Mouse (Mus musculus) myocyte (in vitro differentiated cells): ENCODE data around the gene Agbl2. TPM values are rescaled to one million over a fixed set of nuclear protein-coding genes. Genes with fewer than 3 reads are reported as not detected.

Experiments used
- H3K27me3 ChIP-seq: one replicate; pipeline ENCODE4 v1.6.1; 2011; ENCODE audit not compliant: control insufficient read depth, insufficient read depth, insufficient read length
- H3K36me3 ChIP-seq: one replicate; pipeline ENCODE4 v1.6.1; 2011; ENCODE audit not compliant: control insufficient read depth, insufficient read depth
- H3K4me2 ChIP-seq: one replicate; pipeline ENCODE4 v1.6.1; 2011; ENCODE audit warnings: low read depth, control low read depth
- H3K4me3 ChIP-seq: one replicate; pipeline ENCODE4 v1.5.1; 2011; ENCODE audit warnings: mild to moderate bottlenecking, control low read depth, moderate library complexity
- H3K79me2 ChIP-seq: one replicate; pipeline ENCODE4 v1.6.1; 2011; ENCODE audit not compliant: control insufficient read depth, insufficient read depth
- H3ac ChIP-seq: one replicate; pipeline ENCODE4 v1.6.1; 2011; ENCODE audit not compliant: control insufficient read depth, insufficient read length
- CEBPB ChIP-seq: IDR thresholded peaks from 2 replicates; pipeline ENCODE4 v1.6.1; 2011; ENCODE audit warnings: mild to moderate bottlenecking, moderate library complexity; ENCODE audit not compliant: poor library complexity, insufficient read depth, severe bottlenecking
- E2F4 ChIP-seq: IDR thresholded peaks from one replicate; pipeline ENCODE4 v1.6.1; 2011; ENCODE audit warnings: mild to moderate bottlenecking, control low read depth, moderate library complexity; ENCODE audit not compliant: insufficient read depth
- MAX ChIP-seq: IDR thresholded peaks from one replicate; pipeline ENCODE4 v1.6.1; 2011; ENCODE audit warnings: low read depth, mild to moderate bottlenecking, control low read depth
- MYOD1 ChIP-seq, 3 experiments: IDR thresholded peaks; one replicate each; pipeline ENCODE4 v1.6.1; 2011; ENCODE audit warnings: control low read depth in 2 of 3, low read depth in 2 of 3, mild to moderate bottlenecking in 2 of 3, moderate library complexity in 1 of 3; ENCODE audit not compliant: insufficient read length in 2 of 3, control insufficient read depth in 1 of 3
- MYOG ChIP-seq, 3 experiments: IDR thresholded peaks; one replicate each; pipeline ENCODE4 v1.6.1; 2011; ENCODE audit warnings: control low read depth in 2 of 3, low read depth in 2 of 3, mild to moderate bottlenecking in 2 of 3; ENCODE audit not compliant: insufficient read length in 2 of 3, control insufficient read depth in 1 of 3, insufficient read depth in 1 of 3
- POLR2A ChIP-seq: IDR thresholded peaks from one replicate; pipeline ENCODE4 v1.6.1; 2011; ENCODE audit warnings: low read depth, mild to moderate bottlenecking, control low read depth, moderate library complexity; ENCODE audit not compliant: insufficient read length
- POLR2AphosphoS2 ChIP-seq: IDR thresholded peaks from one replicate; pipeline ENCODE4 v1.6.1; 2011; ENCODE audit warnings: low read depth, control low read depth; ENCODE audit not compliant: insufficient read length
- REST ChIP-seq: IDR thresholded peaks from one replicate; pipeline ENCODE4 v1.6.1; 2011; ENCODE audit warnings: mild to moderate bottlenecking, control low read depth, moderate library complexity; ENCODE audit not compliant: insufficient read depth, insufficient read length
- SRF ChIP-seq: IDR thresholded peaks from one replicate; pipeline ENCODE4 v1.6.1; 2011; ENCODE audit warnings: low read depth; ENCODE audit not compliant: control insufficient read depth, insufficient read length
- TCF12 ChIP-seq: IDR thresholded peaks from one replicate; pipeline ENCODE4 v1.6.1; 2011; ENCODE audit warnings: mild to moderate bottlenecking, control low read depth; ENCODE audit not compliant: poor library complexity, insufficient read depth, severe bottlenecking
- TCF3 ChIP-seq: IDR thresholded peaks from one replicate; pipeline ENCODE4 v1.6.1; 2011; ENCODE audit warnings: low read depth, control low read depth; ENCODE audit not compliant: insufficient read length
- USF1 ChIP-seq: IDR thresholded peaks from one replicate; pipeline ENCODE4 v1.6.1; 2011; ENCODE audit warnings: low read depth, mild to moderate bottlenecking, control low read depth, moderate library complexity
- polyA plus RNA-seq: library from polyadenylated mRNA; unstranded; fragments of >200 nt; fragmentation: generic; extraction: Trizol; gene quantifications from one replicate; pipeline ENCODE4 v1.2.1, GENCODE M21; 2012; ENCODE audit warnings: missing spikeins

Gene Agbl2
- not detected for polyA plus RNA-seq

- no peak within 1 kb of the TSS for H3ac ChIP-seq
- TF ChIP-seq TCF3 (no peak), REST (no peak), USF1 (no peak), MAX (no peak), E2F4 (no peak), SRF (no peak), POLR2A (no peak), MYOG (IDR thresholded peaks at IDR 0.05; ENCODE audit: control insufficient read depth in 1 of 3, insufficient read depth in 1 of 3, insufficient read length in 2 of 3, low read depth in 2 of 3) (no peak), MYOD1 (IDR thresholded peaks at IDR 0.05; ENCODE audit: control insufficient read depth in 1 of 3, insufficient read length in 2 of 3, low read depth in 2 of 3) (no peak), POLR2AphosphoS2 (no peak), TCF12 (no peak), CEBPB (no peak)
- no peaks in the 10 kb centered on the region for H3K27me3 ChIP-seq
- H3K4me3 ChIP-seq, result no peak within 1 kb of the TSS
- H3K4me2 ChIP-seq, result peak within 1 kb of the TSS; percentile 6
- no peaks in the 10 kb centered on the region for H3K79me2 ChIP-seq
- H3K36me3 ChIP-seq, result peaks cover 31% of the 10 kb centered on the region
Observed at GRCm38 (mm10) chr2:90782458-90782857, at the start of gene Agbl2. TSS of gene Agbl2 (plus strand) at chr2:90782727.

DNA sequence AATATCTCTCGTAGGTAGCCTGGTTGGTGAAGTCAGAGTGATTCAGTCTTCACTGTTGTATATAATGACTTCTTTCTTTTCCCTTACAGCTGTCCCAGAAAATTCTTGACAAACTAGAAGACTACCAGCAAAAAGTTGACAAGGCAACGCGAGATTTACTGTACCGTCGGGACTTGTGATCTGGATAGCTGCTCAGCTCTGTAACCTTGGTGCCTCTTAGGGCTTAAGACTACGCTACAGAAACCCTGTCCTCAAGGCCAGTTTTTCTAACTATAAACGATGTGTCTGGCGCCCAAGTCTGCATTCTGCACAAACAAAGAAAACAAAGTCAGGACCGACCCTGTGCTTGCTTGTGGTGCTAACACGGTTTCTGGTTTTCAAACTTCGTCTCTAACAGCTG is 47.2 kb upstream of the Agbl2 start:
- Histone ChIP-seq H3ac (no peak overlapping the region), H3K79me2 (no peaks in the 10 kb centered on the region), H3K36me3 (peaks cover 62% of the 10 kb centered on the region), H3K4me2 (no peak overlapping the region), H3K27me3 (no peaks in the 10 kb centered on the region), H3K4me3 (no peak overlapping the region)
- TF ChIP-seq POLR2AphosphoS2 (no peak), MAX (no peak), E2F4 (no peak)

GRCm38 (mm10) chr2:90738801-90739200 is 43.7 kb upstream of the Agbl2 start:
- Histone ChIP-seq H3K79me2 (no peaks in the 10 kb centered on the region), H3K27me3 (no peaks in the 10 kb centered on the region), H3K4me2 (no peak overlapping the region), H3K36me3 (peaks cover 41% of the 10 kb centered on the region), H3ac (no peak overlapping the region), H3K4me3 (no peak overlapping the region)
- TF ChIP-seq POLR2AphosphoS2 (no peak), TCF12 (no peak), CEBPB (no peak)

GRCm38 (mm10) chr2:90739327-90739726 is 43.2 kb upstream of the Agbl2 start:
- Histone ChIP-seq H3K4me2 (no peak overlapping the region), H3ac (no peak overlapping the region), H3K36me3 (peaks cover 41% of the 10 kb centered on the region), H3K4me3 (no peak overlapping the region), H3K79me2 (no peaks in the 10 kb centered on the region), H3K27me3 (no peaks in the 10 kb centered on the region)
- TF ChIP-seq TCF3 (no peak), SRF (no peak), MYOG (IDR thresholded peaks at IDR 0.05; ENCODE audit: control insufficient read depth in 1 of 3, insufficient read depth in 1 of 3, insufficient read length in 2 of 3, low read depth in 2 of 3) (no peak)

DNA sequence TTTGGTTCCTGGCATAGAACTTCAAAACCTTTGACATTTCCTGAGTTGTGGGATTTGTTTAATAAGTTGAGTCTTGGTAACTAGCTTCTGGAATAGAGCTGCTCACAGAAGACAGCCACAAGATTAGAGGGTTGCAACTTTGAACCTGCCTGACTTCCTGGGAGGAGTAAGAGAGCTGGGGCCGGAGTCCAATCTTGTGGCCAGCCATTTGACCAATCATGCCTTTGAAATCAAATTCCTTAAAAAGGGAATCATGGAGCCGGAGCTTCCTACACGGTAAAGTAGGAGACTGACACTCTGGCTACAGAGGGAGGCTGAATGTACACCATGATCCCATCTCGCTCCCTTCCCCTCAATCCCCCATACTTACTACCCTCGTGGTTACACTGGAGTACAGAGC is 42.6 kb upstream of the Agbl2 start:
- Histone ChIP-seq H3ac (no peak overlapping the region), H3K27me3 (no peaks in the 10 kb centered on the region), H3K79me2 (no peaks in the 10 kb centered on the region), H3K36me3 (peaks cover 35% of the 10 kb centered on the region), H3K4me3 (no peak overlapping the region), H3K4me2 (no peak overlapping the region)
- TF ChIP-seq REST, result no peak
- TF ChIP-seq CEBPB, result no peak
- TF ChIP-seq MYOD1 (IDR thresholded peaks at IDR 0.05; ENCODE audit: control insufficient read depth in 1 of 3, insufficient read length in 2 of 3, low read depth in 2 of 3), result no peak
- no peak for TF ChIP-seq E2F4
- TF ChIP-seq SRF, result no peak
- TF ChIP-seq MAX, result no peak
- TF ChIP-seq POLR2AphosphoS2, result no peak
- TF ChIP-seq POLR2A, result no peak
- no peak for TF ChIP-seq MYOG (IDR thresholded peaks at IDR 0.05; ENCODE audit: control insufficient read depth in 1 of 3, insufficient read depth in 1 of 3, insufficient read length in 2 of 3, low read depth in 2 of 3)
- TF ChIP-seq USF1, result no peak
- no peak for TF ChIP-seq TCF3
- no peak for TF ChIP-seq TCF12
